Mouse (Mus musculus): Measurements from ENCODE around the gene Klhl25. TPM values are rescaled to one million over a fixed set of nuclear protein-coding genes. Genes with fewer than 3 reads are reported as not detected.

The Klhl25 gene
- 18.9 and 19.5 TPM in 2 replicates for polyA plus RNA-seq (2015; fragmentation: Nextera tagmentation; extraction: Ambion mirVana)

DNA sequence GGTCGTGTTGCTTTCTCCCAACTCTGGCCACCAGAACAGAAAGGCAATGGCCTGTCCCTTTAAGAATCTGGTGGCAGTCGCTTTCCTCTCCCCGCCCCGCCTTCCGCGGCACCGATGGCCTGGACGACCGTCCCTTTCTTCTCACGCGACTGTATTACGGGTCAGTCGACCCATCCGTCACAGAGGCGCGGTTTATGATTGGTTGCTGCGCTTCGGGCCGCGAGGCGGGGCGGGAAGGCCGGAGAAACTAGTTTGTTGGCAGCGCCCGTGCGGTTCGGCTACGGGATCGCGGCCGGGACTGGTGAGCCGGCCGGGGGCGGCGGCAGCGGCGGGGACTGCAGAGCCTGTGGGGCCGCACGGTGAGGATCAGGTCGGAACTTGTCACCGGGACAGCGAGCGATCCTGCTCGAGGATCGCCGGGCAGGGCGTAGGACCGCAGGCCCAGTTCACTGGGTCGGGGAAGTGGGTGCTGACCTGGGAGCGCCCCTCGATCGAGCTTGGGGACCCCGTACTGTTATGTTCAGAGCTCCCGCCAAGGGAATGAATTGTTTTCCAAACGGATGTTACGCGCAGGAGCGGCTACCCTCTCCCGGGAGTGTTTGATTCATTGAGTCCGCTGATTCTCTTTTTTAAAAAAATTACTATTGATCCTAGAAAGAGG lies at the start of gene Klhl25:
Klhl25 (plus strand) TSS at position 196 of the 661 bp plus-strand sequence.
- Histone ChIP-seq H3K9me3 (no peaks in the 10 kb centered on the region), H3K4me1 (peaks cover 24% of the 10 kb centered on the region), H3K27me3 (no peaks in the 10 kb centered on the region), H3K4me2 (replicated peaks) (peak within 1 kb of the TSS; percentile 86), H3K9ac (peak within 1 kb of the TSS; percentile 95), H3K27ac (peak within 1 kb of the TSS; percentile 83), H3K4me3 (peak within 1 kb of the TSS; percentile 87), H3K36me3 (peaks cover 17% of the 10 kb centered on the region)
- under 1% methylated on average over 60 of the region's 60 CpGs for WGBS
- peak; percentile 98 for ATAC-seq (ENCODE audit: low FRiP score, low read depth)

DNA sequence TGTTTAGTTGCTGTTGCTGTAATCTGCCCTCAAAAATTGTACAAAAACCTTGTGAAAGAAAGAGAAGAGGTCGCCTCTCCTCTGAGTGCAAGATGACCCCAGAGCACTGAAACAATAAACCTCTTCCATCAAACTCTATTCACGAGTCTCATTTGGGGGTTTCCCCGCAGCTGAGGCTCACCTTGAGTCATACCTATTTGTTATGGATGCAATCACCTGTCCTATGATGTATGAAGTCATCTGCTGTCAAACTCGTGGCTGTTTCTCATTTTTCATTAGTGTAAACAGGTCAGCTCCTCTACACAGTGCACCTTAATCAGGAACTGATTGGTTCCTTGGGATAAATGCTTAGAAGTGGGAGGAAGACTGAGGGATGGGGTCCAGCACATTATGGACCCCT lies 47.6 kb upstream of the Klhl25 start:
- WGBS = 76% methylated on average over 4 of the region's 4 CpGs
- H3K9me3 ChIP-seq = no peaks in the 10 kb centered on the region
- ATAC-seq (ENCODE audit: low FRiP score, low read depth) = no peak
- H3K9ac ChIP-seq = no peak overlapping the region
- H3K4me2 ChIP-seq (replicated peaks) = no peak overlapping the region
- no peak overlapping the region for H3K27ac ChIP-seq
- H3K4me3 ChIP-seq = no peak overlapping the region
- H3K4me1 ChIP-seq = 0 out of 2 replicates have a peak, but pooled peaks cover 4% of the 10 kb centered on the region
- H3K36me3 ChIP-seq = no peaks in the 10 kb centered on the region
- no peaks in the 10 kb centered on the region for H3K27me3 ChIP-seq

DNA sequence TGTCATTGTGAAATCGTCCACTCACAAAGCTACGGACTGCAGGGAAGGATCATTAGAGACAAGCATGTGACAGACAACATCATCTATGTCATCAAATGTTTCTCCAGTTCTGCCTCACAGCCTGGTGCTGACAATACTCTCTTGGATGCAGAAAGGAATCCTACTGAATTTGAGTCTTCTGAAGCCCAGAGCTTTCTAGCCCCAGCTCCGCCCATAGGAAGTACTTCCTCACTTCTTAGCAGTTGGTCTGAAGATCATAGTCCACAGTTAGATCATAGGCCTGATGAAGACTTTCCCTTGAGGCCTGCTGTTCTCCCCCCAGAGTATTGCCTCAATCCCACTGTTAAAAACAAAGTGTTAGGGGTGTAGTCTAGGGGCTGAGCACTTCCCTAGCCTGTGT lies 47.1 kb upstream of the Klhl25 start:
- WGBS = 93% methylated on average over 3 of the region's 3 CpGs
- no peaks in the 10 kb centered on the region for H3K27me3 ChIP-seq

DNA sequence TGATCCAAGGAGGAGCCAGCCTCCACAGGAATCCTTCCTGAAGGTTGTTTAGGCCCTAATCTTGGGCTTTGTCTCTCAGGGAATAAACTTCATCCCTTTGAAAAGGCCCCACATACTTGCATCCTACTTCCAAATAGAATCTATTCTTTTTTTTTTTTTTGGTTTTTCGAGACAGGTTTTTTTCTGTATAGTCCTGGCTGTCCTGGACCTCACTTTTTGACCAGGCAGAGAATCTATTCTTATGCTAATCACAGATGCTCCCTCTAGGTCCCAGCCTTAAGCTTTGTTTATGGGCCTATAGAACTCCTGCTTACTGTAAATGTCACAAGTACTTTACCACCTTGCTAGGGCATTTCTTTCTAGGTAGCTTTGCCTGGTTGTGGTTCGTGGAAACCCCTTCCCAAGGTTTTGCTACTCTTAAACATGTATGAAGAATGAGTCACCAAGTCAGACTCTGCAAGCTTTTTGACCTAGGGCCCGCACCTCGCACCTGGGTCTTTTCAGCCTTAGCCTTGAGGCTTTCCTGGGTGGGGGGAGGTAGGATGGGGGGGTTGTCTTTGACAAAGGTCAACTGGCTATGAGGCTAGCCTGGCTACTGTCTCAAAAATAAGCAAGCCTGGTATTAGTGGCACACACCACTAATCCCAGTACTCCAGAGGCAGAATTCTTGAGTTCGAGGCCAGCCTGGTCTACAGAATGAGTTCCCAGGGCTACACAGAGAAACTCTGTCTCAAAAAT lies 46.3 kb upstream of the Klhl25 start:
- Histone ChIP-seq H3K4me1 (peaks cover 4% of the 10 kb centered on the region; the same call in 1 of the 2 replicates), H3K4me2 (replicated peaks) (no peak overlapping the region), H3K36me3 (no peaks in the 10 kb centered on the region), H3K9me3 (no peaks in the 10 kb centered on the region), H3K9ac (no peak overlapping the region), H3K27me3 (no peaks in the 10 kb centered on the region), H3K4me3 (no peak overlapping the region), H3K27ac (no peak overlapping the region)
- WGBS = 81% methylated on average over 5 of the region's 5 CpGs
- no peak for ATAC-seq (ENCODE audit: low FRiP score, low read depth)

More for the DNA sequence above, 47.1 kb upstream of the Klhl25 start:
- Histone ChIP-seq H3K27ac (no peak overlapping the region), H3K36me3 (no peaks in the 10 kb centered on the region), H3K4me2 (replicated peaks) (no peak overlapping the region), H3K9me3 (no peaks in the 10 kb centered on the region), H3K4me3 (no peak overlapping the region), H3K9ac (no peak overlapping the region), H3K4me1 (0 out of 2 replicates have a peak, but pooled peaks cover 4% of the 10 kb centered on the region)
- no peak for ATAC-seq (ENCODE audit: low FRiP score, low read depth)

DNA sequence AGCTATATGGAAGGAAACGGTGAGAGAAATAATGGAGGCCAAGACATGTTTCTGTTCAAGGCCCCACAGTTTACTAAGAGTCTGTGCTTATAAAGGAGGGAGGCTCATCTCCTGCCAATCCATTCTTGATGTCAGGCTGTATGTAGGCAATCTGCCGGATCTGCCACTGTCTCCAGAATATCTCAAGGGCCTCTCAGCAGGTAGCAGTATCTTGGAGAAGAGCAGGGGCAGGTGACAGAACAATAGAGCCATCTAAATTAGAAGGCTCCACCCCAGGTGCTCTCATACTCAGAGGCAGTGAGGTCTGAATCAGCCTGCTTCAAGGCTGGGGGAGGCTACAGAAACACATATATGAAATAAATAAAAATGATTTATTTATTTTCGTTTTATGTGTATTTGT lies 45.2 kb upstream of the Klhl25 start:
- H3K27ac ChIP-seq = no peak overlapping the region
- no peak overlapping the region for H3K9ac ChIP-seq
- WGBS = 80% methylated on average over 3 of the region's 3 CpGs
- H3K36me3 ChIP-seq = no peaks in the 10 kb centered on the region
- H3K4me1 ChIP-seq = peaks cover 4% of the 10 kb centered on the region; the same call in 1 of the 2 replicates
- no peak overlapping the region for H3K4me3 ChIP-seq
- ATAC-seq (ENCODE audit: low FRiP score, low read depth) = no peak
- H3K4me2 ChIP-seq (replicated peaks) = no peak overlapping the region
- no peaks in the 10 kb centered on the region for H3K27me3 ChIP-seq
- H3K9me3 ChIP-seq = no peaks in the 10 kb centered on the region

DNA sequence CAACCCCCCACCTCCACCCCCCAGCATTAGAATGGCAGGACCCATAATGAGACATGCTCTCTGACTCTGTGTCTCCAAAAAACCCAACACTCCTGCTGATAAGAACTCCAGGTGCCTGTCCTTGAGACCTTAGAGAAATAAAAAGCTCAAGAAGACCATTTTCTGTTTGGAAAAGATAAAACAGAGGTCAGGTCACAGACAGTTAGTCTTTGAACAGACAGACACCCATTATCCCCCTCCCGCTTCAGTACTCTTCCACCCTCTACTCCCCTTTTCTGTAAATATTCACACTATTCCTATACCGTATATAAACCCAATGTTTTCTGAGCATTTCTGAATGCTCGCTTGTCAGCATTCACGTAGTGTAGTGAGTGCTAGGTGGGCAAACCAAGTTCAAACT lies 41.9 kb upstream of the Klhl25 start:
- Histone ChIP-seq H3K4me1 (peaks cover 4% of the 10 kb centered on the region; the same call in 1 of the 2 replicates), H3K27ac (no peak overlapping the region), H3K36me3 (no peaks in the 10 kb centered on the region), H3K27me3 (no peaks in the 10 kb centered on the region), H3K9me3 (no peaks in the 10 kb centered on the region), H3K4me2 (replicated peaks) (no peak overlapping the region), H3K4me3 (no peak overlapping the region), H3K9ac (no peak overlapping the region)
- ATAC-seq (ENCODE audit: low FRiP score, low read depth) = no peak
- 58% methylated on average over 4 of the region's 4 CpGs for WGBS

DNA sequence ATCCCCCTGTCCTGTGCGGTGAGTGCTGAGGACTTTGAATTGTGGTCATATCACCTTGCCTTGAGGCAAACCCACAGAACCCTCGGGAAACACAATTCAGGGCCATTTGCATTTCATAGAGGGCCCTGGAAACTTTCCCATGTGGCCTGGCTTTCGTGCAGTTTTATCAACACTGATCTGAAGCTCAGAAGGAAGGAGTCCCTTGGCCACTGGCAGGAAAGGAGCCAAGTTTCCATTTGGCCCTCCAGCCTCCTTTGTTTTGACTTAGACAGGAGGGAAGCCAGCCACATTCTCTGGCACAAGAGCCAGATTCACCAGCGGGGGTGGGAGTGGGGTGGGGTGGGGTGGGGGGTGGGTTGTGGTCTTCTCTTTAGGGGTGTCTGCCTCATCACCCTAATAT lies 41.4 kb upstream of the Klhl25 start:
- no peak for ATAC-seq (ENCODE audit: low FRiP score, low read depth)
- WGBS = 23% methylated on average over 4 of the region's 4 CpGs
- H3K27me3 ChIP-seq = no peaks in the 10 kb centered on the region
- no peaks in the 10 kb centered on the region for H3K9me3 ChIP-seq
- H3K9ac ChIP-seq = no peak overlapping the region
- H3K4me1 ChIP-seq = peaks cover 4% of the 10 kb centered on the region; the same call in 1 of the 2 replicates
- no peak overlapping the region for H3K4me2 ChIP-seq (replicated peaks)
- no peak overlapping the region for H3K4me3 ChIP-seq
- no peaks in the 10 kb centered on the region for H3K36me3 ChIP-seq
- H3K27ac ChIP-seq = no peak overlapping the region

DNA sequence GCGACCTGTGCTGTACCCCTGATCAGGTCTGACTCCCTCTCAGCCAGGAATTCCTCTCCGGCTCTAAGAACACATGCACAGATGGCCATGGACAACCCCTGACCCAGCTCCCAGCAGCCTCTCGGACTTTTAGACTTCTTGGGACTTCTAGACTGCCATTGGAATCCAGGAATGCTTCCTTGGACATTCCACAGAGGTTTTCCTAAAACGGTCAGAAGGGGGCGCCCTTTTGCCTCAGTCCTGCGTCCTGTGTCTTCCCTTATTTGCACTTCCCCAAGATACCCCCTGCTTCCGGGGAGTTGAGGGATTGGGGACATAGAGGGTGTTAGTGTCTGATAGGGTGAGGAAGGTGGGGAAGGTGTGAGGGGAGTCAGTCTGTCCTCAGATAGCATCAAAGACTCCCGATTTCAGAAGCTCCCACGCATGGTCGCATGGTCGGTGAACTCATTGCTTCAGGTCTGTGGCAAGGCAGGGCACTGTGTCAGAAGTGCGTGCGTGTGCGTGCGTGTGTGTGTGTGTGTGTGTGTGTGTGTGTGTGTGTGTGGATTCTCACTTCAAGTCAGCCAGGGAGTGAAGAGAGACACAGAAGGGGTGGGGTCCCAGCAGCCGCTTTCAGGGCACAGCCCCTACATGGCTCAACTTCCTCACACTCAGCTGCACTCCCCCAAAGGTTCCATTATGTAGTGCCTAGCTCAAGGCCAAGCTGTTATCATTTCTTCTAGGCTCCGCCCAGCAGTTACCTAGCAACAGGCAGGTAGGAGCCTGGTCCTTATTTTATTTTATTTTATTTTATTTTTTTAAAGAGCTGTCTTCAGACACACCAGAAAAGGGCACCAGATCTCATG lies 40.4 kb upstream of the Klhl25 start:
- Histone ChIP-seq H3K4me2 (replicated peaks) (no peak overlapping the region), H3K9ac (no peak overlapping the region), H3K4me3 (no peak overlapping the region), H3K4me1 (peaks cover 4% of the 10 kb centered on the region; the same call in 1 of the 2 replicates), H3K27ac (no peak overlapping the region), H3K9me3 (no peaks in the 10 kb centered on the region), H3K36me3 (no peaks in the 10 kb centered on the region), H3K27me3 (no peaks in the 10 kb centered on the region)
- no peak for ATAC-seq (ENCODE audit: low FRiP score, low read depth)
- 67% methylated on average over 17 of the region's 17 CpGs for WGBS

DNA sequence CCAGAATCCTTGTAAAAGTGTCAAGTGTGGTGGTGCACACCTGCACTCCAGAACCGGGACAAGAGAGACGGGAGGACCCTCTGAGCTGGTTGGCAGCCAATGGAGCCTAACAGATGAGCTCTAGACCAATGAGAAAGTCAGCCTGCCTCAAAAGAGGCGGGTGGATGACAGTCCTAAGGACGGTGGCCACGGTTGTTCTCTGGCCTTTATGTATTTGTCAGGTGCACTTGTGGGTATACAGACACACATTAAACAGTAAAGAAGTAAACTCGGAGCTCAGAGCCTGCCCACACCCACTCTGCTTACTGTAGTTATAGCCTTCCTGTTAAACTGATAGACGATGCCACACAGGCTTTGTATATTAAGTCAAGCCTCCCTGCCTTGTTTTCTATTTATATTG lies 27.4 kb upstream of the Klhl25 start:
- Histone ChIP-seq H3K36me3 (no peaks in the 10 kb centered on the region), H3K27ac (no peak overlapping the region), H3K4me3 (no peak overlapping the region), H3K4me2 (replicated peaks) (no peak overlapping the region), H3K9ac (no peak overlapping the region), H3K9me3 (no peaks in the 10 kb centered on the region), H3K27me3 (no peaks in the 10 kb centered on the region), H3K4me1 (no peaks in the 10 kb centered on the region)
- 82% methylated on average over 7 of the region's 7 CpGs for WGBS
- no peak for ATAC-seq (ENCODE audit: low FRiP score, low read depth)

DNA sequence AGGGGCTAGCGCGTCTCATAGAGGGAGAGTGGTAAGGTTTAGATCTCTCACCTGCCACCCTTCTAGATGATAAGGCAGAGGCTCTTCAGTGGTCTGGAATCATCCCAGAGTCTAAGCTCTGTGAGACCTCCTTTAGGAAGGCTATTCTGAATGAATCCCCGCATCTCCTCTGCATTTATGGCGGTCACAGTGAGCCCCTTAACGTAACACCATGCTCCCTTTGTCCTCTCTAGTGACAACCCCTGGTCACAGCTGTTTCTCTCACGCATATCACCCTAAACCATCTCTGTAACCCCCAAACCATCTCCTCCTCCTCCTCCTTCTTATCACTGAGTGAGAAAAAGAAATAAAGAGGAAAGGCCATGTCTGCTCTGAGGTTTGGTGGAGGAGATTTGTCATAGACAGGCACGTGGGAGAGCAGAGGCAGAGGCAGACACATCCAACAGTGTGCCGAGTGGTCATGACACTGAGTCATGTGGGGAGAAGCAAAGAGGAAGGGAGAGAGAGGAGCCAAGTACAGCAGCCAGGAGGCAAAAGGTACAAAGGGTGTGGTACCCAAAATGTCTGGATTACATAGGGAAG lies 25.9 kb upstream of the Klhl25 start:
- no peak overlapping the region for H3K9ac ChIP-seq
- 82% methylated on average over 8 of the region's 8 CpGs for WGBS
- no peak overlapping the region for H3K4me2 ChIP-seq (replicated peaks)
- no peak overlapping the region for H3K27ac ChIP-seq
- H3K4me1 ChIP-seq = no peaks in the 10 kb centered on the region
- no peaks in the 10 kb centered on the region for H3K27me3 ChIP-seq
- H3K36me3 ChIP-seq = no peaks in the 10 kb centered on the region
- no peak overlapping the region for H3K4me3 ChIP-seq
- no peaks in the 10 kb centered on the region for H3K9me3 ChIP-seq
- no peak for ATAC-seq (ENCODE audit: low FRiP score, low read depth)

DNA sequence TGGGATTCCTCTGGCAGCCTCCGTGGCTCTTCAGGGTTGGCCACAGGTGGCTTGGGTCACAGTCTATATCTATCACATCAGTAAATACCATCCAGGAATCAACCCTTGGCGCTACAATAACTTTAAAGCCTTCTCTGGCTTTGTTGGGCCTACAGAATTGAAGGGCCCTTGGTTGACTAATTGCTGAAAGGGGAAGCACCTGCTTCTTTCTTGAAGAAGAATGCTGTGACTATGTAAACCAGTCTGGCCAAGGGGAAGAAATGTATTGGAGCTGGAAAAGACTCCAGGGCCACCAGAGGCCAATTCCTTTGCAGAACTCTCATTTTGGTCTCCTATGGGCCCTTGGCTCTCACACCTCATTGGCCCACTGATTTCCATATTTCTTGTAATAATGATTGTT lies 25.0 kb upstream of the Klhl25 start:
- Histone ChIP-seq H3K4me1 (no peaks in the 10 kb centered on the region), H3K9ac (no peak overlapping the region), H3K36me3 (no peaks in the 10 kb centered on the region), H3K4me2 (replicated peaks) (no peak overlapping the region), H3K9me3 (no peaks in the 10 kb centered on the region), H3K27me3 (no peaks in the 10 kb centered on the region), H3K4me3 (no peak overlapping the region), H3K27ac (no peak overlapping the region)
- no peak for ATAC-seq (ENCODE audit: low FRiP score, low read depth)
- 82% methylated on average over 2 of the region's 2 CpGs for WGBS

All from limb, embryonic 13.5 days (tissue).